Mouse (Mus musculus): ENCODE results near the gene Ier3. TPM values are rescaled to one million over a fixed set of nuclear protein-coding genes. Genes with fewer than 3 reads are reported as not detected.
"Not testable (repeated sequence)": the region's sequence is repeated elsewhere in the genome, so short reads cannot be mapped to it uniquely, and the experiment has no call there.

The Ier3 gene
- total RNA-seq, 4 experiments from 2014 or later, result 8.3 to 19.3 (median 13.7) TPM

DNA sequence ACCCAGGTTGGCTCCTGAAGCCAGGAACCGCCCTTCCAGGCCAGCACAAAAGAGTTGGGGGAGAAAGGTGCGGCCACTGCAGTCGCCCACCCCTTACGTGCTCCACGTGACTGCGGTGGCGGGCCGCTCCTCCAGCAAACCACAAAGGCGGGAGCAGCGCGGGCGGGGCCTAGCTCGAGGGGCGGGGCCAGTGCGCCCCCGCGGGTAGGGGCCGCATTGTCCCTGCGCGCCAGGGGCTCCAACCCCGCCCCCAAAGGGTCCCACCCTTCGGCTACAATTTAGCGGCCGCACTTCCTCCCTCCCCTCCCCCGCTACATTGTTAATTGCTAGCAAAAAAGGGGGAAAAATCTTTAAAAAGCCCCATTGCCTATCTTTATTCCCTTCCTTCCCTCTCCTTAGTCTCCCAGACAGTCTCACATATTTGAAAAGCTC, 15.5 kb downstream of the Ier3 start:
- DNase-seq, result peak; percentile 78

DNA sequence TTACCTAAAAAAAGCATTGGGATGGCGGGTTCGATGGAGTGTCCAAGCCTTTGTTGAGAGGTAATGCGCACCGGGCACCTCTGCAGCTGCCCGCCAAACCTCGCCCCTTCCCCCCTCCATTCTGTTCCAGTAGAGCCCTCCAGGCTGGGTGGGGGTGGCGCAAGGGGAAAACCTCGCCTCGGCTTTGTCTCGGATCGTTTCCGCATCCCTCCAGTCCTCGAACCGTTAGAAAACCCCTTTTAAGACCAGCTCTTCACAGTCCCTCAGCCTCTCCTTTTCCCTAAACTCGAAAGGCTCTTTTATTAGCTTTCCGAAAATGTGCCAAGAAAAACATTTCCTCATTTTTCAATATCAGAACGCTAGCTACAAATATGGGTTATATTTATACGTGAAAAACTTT, 16.0 kb downstream of the Ier3 start:
- no peak for DNase-seq

DNA sequence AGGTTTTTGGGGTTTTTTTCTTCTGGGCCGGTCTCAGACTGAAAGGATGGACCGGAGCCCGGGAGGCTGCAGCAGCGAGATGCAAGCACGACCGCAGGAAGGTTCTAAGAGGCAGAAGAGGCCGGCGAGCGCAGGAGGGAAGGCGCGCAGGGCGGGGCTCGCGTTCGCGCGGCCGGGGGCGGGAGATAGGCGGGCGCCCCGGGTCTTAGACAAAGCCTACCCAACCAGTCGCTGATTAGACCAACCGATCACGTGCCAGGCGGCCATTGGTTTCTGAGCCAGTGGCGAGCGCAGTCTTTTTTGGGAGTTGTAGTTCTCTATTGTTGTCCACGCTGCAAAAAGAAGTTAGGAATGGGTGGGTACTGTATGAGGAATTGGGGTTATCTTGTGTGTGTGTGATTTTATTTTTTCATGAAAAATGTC, 16.6 kb downstream of the Ier3 start, which contains the start of gene Tubb5:
TSS of gene Tubb5 (minus strand) at position 185 of the 423 bp plus-strand sequence.
- DNase-seq, result peak; percentile 94

DNA sequence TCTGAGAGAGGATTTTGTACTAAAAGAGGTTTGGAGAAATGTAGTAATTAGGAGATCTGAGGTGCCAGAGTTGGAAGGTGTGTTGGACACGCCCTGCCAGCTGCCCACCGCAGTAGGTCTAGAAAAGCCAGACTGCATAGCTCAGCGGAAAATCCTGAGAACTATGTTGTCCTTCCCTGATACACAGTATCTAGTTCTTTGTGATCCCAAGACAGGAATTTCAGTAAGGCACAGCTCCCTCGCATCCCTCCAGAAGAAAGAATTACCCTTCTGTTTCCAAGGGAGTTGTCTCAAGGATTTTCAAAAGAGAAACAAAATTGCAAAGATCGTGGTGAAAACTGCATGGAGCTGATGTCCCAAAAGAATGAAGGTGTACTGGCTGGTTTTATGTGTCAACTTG, 17.1 kb downstream of the Ier3 start:
- no peak for DNase-seq

DNA sequence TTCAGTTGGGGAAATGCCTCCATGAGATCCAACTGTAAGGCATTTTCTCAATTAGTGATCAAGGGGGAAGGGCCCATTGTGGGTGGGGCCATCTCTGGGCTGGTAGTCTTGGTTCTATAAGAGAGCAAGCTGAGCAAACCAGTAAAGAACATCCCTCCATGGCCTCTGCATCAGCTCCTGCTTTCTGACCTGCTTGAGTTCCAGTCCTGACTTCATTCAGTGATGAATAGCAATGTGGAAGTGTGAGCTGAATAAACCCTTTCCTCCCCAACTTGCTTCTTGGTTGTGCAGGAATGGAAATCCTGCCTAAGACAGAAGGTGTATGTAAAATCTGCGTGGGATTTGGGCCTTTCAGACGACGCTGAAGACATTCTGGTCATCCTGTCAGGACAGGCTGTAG, 17.5 kb downstream of the Ier3 start:
- DNase-seq, result not testable (repeated sequence)

DNA sequence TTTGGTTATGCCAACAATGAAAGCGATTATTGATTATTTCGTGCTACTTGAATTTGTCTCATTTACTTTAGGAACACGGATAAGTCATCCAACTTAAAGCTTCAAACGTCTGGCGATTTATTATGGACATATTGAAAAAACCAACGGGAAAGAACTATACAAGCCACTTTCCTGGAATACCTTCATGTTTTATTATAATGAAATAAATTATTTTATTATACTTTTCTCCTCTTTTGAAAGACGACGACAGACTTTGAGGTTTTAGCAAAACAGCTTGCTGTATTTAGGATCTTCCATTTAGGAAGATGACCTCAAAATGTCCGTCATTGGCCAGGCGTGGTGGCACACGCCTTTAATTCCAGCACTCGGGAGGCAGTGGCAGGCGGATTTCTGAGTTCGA, 19.1 kb downstream of the Ier3 start:
- no peak for DNase-seq

DNA sequence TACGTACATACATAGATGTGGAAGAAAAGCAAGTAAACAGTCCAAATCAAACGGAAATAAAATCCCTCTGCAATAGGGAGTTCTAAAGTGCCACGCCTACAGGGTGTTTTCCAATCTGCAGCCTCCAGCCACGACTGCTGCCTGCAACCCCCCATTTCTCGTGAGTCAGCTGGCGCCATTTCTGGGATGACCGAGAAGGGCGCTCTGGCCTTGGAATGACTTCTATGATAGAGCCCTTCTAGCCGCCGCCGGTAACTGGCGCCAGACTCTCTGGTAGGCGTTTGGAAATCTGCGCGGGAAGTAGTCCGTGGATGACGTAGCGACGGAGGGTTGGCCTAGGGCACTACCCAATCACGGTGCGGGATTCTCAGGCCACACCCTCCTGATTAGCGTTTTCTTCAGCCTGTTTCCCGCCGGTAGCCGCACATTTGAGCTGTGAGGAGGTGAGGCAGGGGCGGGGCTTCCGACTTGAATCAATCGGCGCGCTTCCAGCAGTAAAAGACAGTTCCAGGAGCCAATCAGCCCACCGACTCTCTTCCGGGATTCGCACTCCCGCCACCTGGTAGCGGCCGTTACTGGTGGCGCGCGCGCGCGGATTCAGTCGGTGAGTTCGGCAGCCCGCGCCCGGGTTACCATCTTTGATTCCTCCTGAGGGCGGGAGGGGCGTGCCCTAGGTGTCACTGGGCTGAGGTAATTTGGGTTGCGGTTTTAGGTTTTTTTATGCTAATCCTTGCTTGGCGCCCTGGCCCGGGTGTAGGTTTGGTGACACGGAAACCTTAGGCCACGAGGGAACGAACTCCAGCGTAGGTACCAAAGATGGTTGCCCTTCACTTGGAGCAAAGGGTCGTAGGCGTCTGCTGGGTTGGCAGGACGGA, 19.8 kb downstream of the Ier3 start, which contains the start of gene Mdc1:
TSS of gene Mdc1 (plus strand) at position 440 of the 875 bp plus-strand sequence.
- DNase-seq, result peak; percentile 100

DNA sequence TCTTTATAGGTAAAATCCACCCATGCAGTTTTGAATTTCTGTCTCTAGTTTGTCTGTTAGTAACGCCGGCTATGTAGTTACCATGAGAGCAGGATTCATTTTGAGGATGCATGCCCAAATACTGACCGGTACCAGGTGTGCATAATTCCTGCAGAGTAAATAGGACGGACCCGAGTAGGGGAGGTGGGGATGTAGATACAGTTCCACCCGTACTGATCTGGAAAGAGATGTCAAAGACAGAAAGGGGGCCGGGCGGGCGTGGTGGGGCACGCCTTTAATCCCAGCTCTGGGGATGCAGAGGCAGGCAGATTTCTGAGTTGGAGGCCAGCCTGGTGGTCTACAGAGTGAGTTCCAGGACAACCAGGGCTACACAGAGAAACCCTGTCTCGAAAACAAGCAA, 20.5 kb downstream of the Ier3 start:
- DNase-seq, result no peak

DNA sequence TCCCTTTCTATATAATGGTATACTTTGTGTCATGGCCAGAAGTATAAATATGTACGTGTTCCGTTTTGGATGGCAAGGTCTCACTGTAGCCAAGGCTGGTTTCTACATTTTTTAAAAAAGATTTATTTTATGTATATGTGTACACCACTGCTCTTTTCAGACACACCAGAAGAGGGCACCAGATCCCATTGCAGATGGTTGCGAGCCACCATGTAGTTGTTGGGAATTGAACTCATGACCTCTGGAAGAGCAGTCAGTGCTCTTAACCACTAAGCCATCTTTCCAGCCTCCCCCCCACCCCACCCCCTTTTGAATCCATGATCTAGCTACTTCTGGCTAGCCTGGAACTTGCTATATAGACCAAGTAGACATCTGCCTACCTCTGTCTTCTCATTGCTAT, 22.0 kb downstream of the Ier3 start:
- no peak for DNase-seq

DNA sequence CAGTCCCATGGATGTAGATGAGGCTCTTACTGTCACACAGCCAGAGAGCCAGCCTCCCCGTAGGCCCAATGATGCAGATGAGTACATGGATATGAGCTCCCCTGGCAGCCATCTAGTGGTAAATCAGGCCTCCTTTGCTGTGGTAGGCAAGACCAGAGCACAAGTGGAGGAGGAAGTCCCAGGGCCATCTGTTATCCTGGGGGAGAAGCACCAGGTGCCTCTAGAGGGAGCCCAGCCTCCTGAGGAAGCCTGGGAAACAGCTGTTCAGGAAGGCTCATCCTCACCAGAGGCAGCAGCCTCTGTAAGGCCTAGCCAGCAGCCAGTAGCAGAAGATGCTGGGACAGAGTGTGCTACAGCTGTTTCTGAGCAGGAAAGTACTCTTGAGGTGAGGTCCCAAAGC, 26.6 kb downstream of the Ier3 start:
- DNase-seq, result no peak

DNA sequence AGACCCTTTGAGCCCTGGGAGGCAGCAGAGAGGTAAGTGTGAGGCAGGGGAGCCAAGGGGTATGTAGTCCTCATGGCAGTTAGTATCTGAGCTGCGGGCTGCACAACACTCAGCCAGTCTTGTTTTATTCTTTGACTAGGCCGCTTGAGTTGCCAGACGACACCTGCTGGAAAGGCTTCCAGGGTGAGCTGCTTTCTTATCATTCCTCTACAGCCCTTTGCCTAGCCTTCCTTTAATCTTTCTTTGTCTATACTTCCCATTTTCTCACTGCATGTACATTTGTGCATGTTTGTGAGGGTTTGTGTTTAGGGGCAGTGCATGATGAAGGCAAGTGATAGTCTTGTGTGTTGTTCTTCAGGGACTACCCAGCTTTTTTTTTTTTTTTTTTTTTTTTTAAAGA, 29.5 kb downstream of the Ier3 start:
- DNase-seq, result no peak

DNA sequence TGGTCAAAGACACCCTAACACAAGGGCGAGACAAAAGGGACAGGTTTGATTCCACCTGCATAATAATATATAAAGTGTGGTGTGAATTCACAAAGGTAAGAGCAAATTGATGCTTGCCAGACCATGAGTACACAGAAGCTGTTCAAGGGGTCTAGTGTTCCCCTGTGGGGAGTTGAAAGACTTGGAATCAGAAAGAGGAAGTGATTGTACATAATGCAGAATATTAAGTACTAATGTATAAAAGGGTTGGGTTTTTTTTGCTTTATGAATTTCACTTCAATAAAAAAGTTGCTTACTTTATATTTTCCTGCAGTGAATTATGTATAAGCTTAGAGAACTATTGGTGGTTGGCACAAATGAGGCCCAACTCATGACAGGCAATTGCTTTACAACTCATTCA, 37.9 kb downstream of the Ier3 start:
- no peak for DNase-seq

DNA sequence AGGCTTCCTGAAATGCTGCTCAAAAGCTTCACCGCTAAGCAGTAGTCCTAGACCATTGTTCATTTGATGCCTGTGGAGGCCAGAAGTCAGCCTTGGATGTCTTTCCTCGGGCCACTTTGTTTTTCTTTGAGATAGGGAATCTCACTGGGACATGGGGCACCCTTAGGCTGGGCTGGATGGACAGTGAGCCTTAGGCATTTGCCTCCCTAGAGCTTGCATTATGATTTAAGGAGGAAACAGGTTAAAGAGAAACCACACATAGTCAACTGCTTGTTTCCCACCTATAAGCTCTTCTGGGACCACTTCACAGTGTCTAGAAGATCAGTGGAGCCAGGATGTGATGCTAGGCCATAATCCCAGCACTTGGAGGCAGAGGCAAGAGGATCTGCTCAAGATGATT, 38.4 kb downstream of the Ier3 start:
- no peak for DNase-seq

DNA sequence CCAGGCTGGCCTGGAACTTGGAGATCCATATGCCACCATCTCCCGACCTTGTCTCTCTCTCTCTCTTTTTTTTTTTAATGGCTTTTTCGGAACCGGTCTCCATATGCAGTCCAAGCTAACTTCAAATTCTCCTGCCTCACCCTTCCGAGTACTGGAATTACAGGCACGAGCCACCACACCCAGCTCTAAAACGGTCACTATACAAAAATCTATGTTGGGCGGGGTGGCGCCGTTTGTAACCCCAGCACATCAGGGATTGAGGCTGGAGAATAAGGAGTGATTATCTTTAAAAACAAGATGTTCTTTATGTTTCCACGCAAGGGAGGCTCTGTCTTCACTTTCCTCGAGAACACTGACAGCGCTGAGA, 39.3 kb downstream of the Ier3 start:
- DNase-seq, result no peak

DNA sequence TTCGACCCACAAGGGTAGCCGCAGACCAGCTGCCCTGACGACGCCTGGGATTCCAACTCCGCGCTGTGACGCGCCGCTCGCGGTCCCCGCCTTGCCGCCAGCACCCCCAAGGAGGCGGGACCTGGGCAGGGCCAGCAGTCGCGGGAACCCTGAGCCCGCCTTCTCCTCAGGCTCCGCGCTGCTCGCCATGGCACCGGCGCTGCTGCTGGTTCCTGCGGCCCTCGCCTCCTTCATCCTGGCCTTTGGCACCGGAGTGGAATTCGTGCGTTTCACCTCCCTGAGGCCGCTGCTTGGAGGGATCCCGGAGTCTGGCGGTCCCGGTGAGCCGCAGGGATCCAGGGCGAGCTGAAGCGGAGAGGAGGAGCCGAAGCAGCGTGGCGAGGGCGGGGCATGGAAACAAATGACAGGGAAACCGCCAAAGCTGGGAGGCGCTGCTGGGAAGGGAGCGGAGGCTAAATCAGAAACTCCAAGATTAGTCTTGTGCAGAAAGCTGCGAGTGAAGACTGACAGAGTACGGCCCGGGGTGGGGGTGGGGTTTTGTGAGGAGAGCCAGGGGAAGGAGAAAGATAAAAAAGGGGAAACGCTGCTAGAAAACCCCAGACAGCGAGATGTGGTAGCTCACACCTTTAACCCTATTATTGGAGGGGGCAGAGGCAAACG, 39.8 kb downstream of the Ier3 start, which contains the start of gene Nrm:
TSS of gene Nrm (plus strand) at position 121 of the 660 bp plus-strand sequence.
- peak; percentile 81 for DNase-seq

DNA sequence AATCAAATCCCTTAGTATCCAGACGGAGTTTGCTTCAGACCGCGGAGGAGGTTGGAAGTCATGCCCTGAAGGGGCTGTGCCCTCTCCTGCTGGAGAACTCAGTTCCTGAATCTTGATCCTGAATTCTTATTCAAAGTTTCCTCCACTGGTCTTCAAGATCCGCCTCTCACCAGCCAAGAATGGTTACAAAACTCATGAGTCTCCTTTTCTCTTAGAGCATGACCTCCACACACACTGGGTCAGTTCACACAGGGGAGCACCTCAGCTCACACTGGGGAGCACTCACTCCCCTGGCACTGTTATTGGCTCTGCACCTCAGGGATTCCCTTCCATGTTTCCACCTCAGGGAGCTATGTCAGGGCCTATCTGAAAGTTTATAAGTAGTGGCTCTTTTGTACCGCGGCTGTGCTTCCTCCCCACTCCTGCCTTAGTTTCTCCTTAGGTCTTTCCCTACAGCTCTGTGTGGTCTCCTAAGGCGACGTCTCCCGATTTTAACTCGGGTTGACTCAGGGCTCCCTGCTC, 43.4 kb downstream of the Ier3 start:
- no peak for DNase-seq

DNA sequence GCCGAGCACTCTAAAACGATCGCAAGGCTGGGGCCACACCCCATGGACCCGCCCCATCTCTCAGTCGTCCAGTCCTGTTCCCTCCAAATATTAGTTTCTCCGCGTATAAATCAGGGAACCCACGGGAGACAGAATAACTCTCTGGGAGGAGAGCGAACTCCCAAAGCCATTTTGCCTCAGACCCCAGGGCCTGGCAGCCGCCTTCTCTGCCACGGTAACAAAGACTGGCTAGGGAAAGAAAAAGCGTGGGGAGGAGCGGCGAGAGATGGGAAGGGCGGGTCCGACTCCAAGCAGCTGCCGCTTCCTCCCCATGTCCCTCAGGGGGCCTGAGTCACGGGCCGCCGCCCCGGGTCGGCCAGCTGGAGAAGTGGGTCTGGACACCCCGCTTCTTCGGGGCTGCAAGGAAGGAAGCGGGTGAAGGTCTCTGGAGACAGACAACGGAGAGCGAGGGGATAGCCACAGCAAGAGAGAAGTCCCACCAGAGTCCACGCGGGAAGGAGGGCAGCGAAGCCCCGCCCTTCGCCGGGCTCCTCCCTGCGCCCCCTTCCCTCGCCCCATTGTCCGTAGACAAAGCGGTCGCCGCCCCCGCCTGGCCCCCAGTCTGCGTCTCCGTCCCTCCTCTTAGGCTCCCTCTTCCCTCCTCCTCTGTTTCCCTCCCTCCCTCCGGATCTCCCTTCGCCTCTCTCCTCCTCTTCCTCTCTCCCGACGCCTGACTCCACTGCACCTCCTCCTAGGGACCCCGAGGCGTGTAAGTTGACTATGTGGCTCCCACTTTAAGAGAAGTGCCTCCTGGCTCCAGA, 44.2 kb downstream of the Ier3 start, which contains the start of gene Ppp1r18:
TSS of gene Ppp1r18 (plus strand) at position 113 of the 800 bp plus-strand sequence.
- DNase-seq, result no peak

DNA sequence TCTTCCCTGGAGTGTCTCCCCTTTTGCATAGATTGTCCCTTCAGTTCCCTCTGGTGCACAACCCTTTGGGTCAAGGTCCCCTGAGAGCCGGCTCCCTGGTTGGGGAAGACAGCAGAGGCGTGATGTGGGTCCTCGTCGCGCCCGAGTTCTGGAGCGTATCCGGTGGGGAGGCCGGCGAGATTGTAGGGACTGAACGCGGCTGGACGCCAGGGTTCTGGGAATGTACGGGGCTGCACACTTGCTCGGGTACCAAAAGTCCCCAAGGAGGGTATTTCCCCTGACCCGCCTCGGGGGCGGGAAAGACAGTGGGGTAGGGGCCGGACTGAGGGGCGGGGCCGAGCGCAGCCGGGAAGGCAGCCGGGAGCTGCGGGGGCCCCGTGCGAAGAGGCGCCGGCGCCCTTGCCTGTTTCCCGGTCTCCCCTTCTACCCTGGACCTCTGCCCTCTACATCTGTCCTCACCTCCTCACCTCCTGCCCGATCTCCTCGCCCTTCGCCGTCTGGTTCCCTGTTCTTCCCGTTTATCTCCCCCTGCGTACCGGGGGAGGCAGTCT, 44.9 kb downstream of the Ier3 start:
- peak; percentile 64 for DNase-seq

DNA sequence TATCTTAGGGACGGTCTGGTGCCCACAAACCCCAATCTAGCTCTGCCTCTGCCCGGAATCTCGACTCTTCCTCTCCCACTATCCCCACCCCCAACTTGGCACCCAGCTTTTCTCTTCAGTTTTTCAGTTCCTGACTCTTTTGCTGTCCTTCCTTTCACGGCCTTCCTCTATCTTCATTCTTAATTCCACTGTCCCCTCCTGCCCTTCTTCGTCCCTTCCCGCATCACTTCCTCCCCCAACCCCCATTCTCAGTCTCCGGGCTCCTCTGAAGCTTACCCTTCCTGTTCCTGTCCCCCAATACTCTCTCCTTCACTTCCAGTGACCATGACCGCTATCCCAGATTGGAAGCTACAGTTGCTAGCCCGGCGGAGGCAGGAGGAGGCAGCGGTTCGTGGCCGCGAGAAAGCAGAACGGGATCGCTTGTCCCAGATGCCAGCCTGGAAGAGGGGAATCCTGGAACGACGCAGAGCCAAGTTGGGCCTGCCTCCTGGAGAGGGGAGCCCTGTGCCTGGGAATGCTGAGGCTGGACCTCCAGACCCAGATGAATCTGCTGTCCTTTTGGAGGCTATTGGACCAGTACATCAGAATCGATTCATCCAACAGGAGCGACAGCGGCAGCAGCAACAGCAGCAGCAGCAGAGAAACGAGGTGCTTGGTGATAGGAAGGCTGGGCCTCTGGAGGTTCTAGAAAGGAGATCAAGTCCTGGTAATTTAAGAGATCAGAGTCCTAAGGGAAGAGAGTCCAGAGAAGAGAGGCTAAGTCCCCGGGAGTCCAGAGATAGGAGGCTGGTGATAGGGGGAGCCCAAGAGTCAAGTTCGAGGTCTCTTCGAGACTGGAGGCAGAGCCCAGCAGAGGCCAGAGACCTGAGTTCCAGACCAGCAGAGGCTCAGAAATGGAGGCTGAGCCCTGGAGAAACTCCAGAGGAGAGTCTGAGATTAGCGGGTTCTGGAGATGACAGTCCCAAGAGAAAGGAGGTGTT, 45.7 kb downstream of the Ier3 start:
- DNase-seq, result no peak

DNA sequence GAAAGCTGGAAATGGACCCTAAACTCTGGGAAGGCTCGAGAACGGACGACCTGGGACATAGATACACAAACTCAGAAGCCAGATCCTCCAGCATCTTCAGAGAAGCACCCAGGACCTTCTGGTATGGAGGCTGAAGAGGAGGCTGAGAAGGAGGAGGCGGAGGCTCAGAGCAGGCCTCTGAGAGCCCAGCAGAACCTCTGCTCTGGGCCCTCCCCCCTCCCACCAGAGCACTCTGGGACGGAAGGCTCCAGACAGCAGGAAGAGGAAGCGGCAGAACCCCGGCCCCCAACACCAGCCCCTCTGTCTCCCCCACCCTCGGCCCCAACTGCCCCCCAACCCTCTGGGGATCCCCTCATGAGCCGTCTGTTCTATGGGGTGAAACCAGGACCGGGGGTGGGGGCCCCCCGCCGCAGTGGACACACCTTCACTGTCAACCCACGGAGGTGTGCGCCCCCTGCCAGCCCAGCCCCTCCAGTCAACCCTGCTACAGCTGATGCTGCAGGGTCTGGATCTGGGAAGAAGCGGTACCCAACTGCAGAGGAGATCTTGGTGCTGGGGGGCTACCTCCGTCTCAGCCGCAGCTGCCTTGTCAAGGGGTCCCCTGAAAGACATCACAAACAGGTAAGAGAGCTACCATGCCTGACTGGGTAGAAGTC, 46.8 kb downstream of the Ier3 start:
- DNase-seq, result no peak

Measured in adrenal gland, adult 8-10 months (tissue).